Mouse (Mus musculus): ENCODE data around the gene Cfc1. TPM values are rescaled to one million over a fixed set of nuclear protein-coding genes. Genes with fewer than 3 reads are reported as not detected.

Gene Cfc1
- polyA plus RNA-seq (2017; shearing (Covaris generic)), result not detected

GRCm38 (mm10) chr1:34535043-34535698, at the start of gene Cfc1:
Gene Cfc1, plus strand, starts transcription at chr1:34535648.

DNA sequence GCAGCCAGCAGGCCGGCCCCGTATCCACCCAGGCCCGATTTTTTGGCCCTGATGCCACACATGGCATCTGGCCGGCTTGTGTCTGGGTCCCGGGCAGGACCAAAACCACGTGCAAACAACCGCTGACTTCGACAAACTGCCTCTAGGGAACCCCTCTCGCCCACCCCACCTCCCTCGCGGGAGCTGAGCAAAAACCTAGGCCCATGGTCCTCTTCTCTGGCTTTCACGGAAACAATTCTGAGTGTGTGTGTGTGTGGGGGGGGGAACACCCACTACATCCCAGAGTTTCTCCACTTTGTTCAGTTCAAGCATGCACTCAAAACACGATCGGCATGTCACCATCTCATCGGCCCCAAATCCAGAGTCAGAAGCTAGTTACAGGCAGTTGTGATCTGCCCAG, 25.4 kb downstream of the Cfc1 start, which contains the start of gene Prss40:
Gene Prss40 (minus strand): TSS at position 101 of the 400 bp plus-strand sequence.

GRCm38 (mm10) chr1:34578851-34579781, 43.7 kb downstream of the Cfc1 start, which contains the start of gene Amer3:
Gene Amer3, plus strand, starts transcription at chr1:34579657.

Other genes with a start within 250 kb of the Cfc1 start
- 29.7 TPM for gene Ccdc115, start 96.0 kb upstream of the Cfc1 start, polyA plus RNA-seq (2017; shearing (Covaris generic))
- gene Imp4, start 95.8 kb upstream of the Cfc1 start, polyA plus RNA-seq (2017; shearing (Covaris generic)), result 147 TPM
- 198 TPM for gene Ptpn18, start 75.9 kb upstream of the Cfc1 start, polyA plus RNA-seq (2017; shearing (Covaris generic))
- gene Prss39, start 37.2 kb upstream of the Cfc1 start, polyA plus RNA-seq (2017; shearing (Covaris generic)), result 0.30 TPM
- gene Prss40, start 25.3 kb downstream of the Cfc1 start, polyA plus RNA-seq (2017; shearing (Covaris generic)), result not detected
- not detected for gene Amer3, start 44.0 kb downstream of the Cfc1 start, polyA plus RNA-seq (2017; shearing (Covaris generic))

All from effector memory CD4-positive, alpha-beta T cell, adult 7 months (primary cell).